In the genomic region with DNA sequence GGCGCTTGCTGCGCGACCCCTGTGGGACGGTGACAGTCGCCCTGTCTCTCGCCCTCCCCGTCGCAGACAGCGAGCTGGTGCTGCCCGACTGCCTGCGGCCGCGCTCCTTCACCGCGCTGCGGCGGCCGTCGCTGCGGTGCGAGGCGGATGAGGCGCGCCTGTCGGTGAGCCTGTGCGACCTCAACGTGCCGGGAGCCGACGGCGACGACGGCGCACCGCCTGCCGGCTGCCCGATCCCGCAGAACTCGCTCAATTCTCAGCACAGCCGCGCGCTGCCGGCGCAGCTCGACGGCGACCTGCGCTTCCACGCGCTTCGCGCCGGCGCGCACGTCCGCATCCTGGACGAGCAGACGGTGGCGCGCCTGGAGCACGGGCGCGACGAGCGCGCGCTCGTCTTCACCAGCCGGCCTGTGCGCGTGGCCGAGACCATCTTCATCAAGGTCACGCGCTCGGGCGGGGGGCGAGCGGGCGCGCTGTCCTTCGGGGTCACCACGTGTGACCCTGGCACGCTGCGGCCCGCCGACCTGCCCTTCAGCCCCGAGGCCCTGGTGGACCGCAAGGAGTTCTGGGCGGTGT, we compare ENCODE assay signal across 8 mouse cellular contexts.
DNase-seq lines count a peak whose midpoint lies in the region; ATAC-seq and TF ChIP-seq lines count a peak whose summit lies in the region.

No protein-coding gene starts in this region.

- peak; percentile 43 for ATAC-seq in heart, postnatal 0 days (ENCODE audit: insufficient read depth, low read depth)
- no peak for ATAC-seq in midbrain, embryonic 11.5 days (ENCODE audit: low FRiP score)

- no peak for TF ChIP-seq POLR2A in bone marrow, adult 2 months (IDR thresholded peaks at IDR 0.05; ENCODE audit: borderline replicate concordance, control insufficient read depth, low read depth, low read length)

- intact Hi-C loops in heart, postnatal 10 days (cut with DNase I), result no loop called here

- H3K36me3 ChIP-seq in heart, postnatal 0 days (replicated peaks; ENCODE audit: control insufficient read depth, insufficient read depth, low read length), result no peaks in the 10 kb centered on the region
- no peaks in the 10 kb centered on the region for H3K36me3 ChIP-seq in midbrain, embryonic 11.5 days (ENCODE audit: control insufficient read depth, insufficient read depth, low read length)

- DNase-seq in heart, postnatal 0 days (ENCODE audit: low spot score), result no peak
- DNase-seq in heart, postnatal 10 days, result no peak
- DNase-seq in forelimb bud, embryonic 11.5 days (ENCODE audit: low read depth, low spot score), result peak; percentile 37
- DNase-seq in midbrain, embryonic 11.5 days (ENCODE audit: low spot score, missing footprints), result peak; percentile 92
- no peak for DNase-seq in spleen, postnatal 36 days (ENCODE audit: low spot score in 2 of 2)
- DNase-seq in urinary bladder, adult 18-20 months (ENCODE audit: low spot score in 2 of 2), result no peak
- no peak for DNase-seq in spleen, postnatal 4 days (ENCODE audit: low spot score in 2 of 2)

- peak overlapping the region; percentile 48 for H3K4me2 ChIP-seq in heart, postnatal 0 days (ENCODE audit: low read depth, low read length)
- peak overlapping the region; percentile 42 for H3K4me2 ChIP-seq in midbrain, embryonic 11.5 days

- H3K9me3 ChIP-seq in heart, postnatal 0 days (replicated peaks; ENCODE audit: control insufficient read depth, low read length), result no peaks in the 10 kb centered on the region
- H3K9me3 ChIP-seq in midbrain, embryonic 11.5 days (ENCODE audit: control insufficient read depth, low read length), result no peaks in the 10 kb centered on the region

- no peak overlapping the region for H3K27ac ChIP-seq in heart, postnatal 0 days (ENCODE audit: low read depth)
- H3K27ac ChIP-seq in bone marrow, adult 2 months (ENCODE audit: control insufficient read depth, insufficient read depth, low read depth, low read length, poor library complexity), result peak overlapping the region; percentile 9; the same call in 1 of the 2 replicates
- H3K27ac ChIP-seq in midbrain, embryonic 11.5 days (ENCODE audit: low read depth, low read length), result no peak overlapping the region

- no peaks in the 10 kb centered on the region for H3K4me1 ChIP-seq in heart, postnatal 0 days (ENCODE audit: control insufficient read depth, insufficient read depth)
- no peaks in the 10 kb centered on the region; the same call in 1 of the 2 replicates for H3K4me1 ChIP-seq in bone marrow, adult 2 months (ENCODE audit: control insufficient read depth, insufficient read depth, low read length)
- peaks cover 6% of the 10 kb centered on the region for H3K4me1 ChIP-seq in midbrain, embryonic 11.5 days (ENCODE audit: control insufficient read depth, insufficient read depth, low read length)

- TF ChIP-seq EP300 in heart, postnatal 0 days (IDR thresholded peaks at IDR 0.05; ENCODE audit: low read depth), result no peak

- peak overlapping the region; percentile 35 for H3K4me3 ChIP-seq in heart, postnatal 0 days (ENCODE audit: low read depth, low read length)
- no peak overlapping the region for H3K4me3 ChIP-seq in bone marrow, adult 2 months (replicated peaks; ENCODE audit: control insufficient read depth, low read depth, low read length)
- peak overlapping the region; percentile 24 for H3K4me3 ChIP-seq in midbrain, embryonic 11.5 days (ENCODE audit: low read depth, low read length)

- no peak for TF ChIP-seq CTCF in heart, postnatal 0 days (IDR thresholded peaks at IDR 0.05; ENCODE audit: low read depth)
- TF ChIP-seq CTCF in bone marrow, adult 2 months (IDR thresholded peaks at IDR 0.05; ENCODE audit: control insufficient read depth, insufficient read depth, low read length), result no peak

- no peak overlapping the region for H3K9ac ChIP-seq in heart, postnatal 0 days (replicated peaks; ENCODE audit: low read depth, low read length)
- H3K9ac ChIP-seq in midbrain, embryonic 11.5 days (ENCODE audit: low read length), result no peak overlapping the region; the same call in 1 of the 2 replicates

- 3% methylated on average over 90 of the region's 90 CpGs for WGBS in heart, postnatal 0 days
- 12% methylated on average over 90 of the region's 90 CpGs for WGBS in bone marrow, adult 2 months
- 7% methylated on average over 90 of the region's 90 CpGs for WGBS in midbrain, embryonic 11.5 days

- peaks cover 36% of the 10 kb centered on the region for H3K27me3 ChIP-seq in heart, postnatal 0 days (ENCODE audit: control insufficient read depth, insufficient read depth, low read length)
- peaks cover 28% of the 10 kb centered on the region for H3K27me3 ChIP-seq in midbrain, embryonic 11.5 days (ENCODE audit: control insufficient read depth, insufficient read depth, low read length)

Comparison
In these comparisons a context has a peak if more than half of its experiments do, and no peak if none do; other contexts are left out.
1. DNase-seq: peak in forelimb bud, embryonic 11.5 days (single experiment) and midbrain, embryonic 11.5 days (single experiment); none in heart, postnatal 0 days (single experiment), heart, postnatal 10 days (0 of 2), spleen, postnatal 36 days (0 of 2), urinary bladder, adult 18-20 months (0 of 2) and spleen, postnatal 4 days (0 of 2).